ENCODE assay signal across 9 mouse cellular contexts in the genomic region with DNA sequence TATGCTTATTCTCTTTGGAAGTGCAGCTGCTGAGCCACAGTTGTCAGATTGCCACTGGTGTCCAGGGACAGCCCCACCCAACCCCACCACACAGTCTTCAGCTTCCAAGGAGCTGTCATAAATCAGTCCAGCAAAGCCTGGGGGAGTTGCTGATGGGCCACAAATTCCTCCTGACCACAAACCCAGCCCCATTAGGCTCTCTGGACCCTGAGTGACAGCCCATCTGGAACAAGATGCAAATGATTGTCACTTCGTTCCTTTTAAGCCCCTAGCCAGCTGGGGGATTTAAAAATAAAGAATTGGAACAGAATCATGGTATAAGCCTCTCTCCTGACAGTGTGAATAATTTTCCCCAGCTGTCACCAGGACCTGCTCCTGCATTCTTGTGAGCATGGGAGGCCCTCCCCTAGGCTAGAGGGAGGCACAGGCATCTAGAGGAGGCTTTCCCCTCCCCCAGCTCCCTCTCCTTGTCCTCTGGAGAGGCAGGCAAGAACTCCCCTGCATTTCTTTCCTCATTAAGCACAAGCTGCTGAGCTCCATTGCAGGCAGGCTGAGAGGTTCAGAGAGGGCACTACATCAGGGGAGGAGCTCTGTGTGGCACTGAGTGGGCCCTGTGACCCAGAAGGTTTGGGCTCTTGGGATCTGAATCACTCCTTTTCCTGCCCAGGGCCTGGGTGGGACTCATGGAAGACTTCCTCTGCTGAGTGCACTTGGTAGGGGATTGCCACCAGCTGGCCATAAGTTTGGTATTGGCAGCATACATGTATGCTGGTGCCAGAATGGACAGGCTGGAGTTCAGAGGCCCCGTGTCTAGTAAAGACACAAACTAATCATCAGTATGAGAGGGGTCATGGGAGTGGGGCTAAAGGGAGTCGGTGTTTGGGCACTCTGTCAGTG.
A peak's percentile ranks its signal among the peaks of the same experiment; 100 is the strongest.
DNase-seq lines count a peak whose midpoint lies in the region; ATAC-seq lines count a peak whose summit lies in the region.
"Had no signal": no experiment of that assay in that cellular context is flagged by ENCODE, and none has a peak within 500 bp of the region (broad histone marks: within the 10 kb centered on the region; RNA-seq: fewer than 3 reads in every experiment).

No protein-coding gene starts in this region.

- no peaks in the 10 kb centered on the region for H3K9me3 ChIP-seq in embryonic facial prominence, embryonic 14.5 days (ENCODE audit: control insufficient read depth, low read length)
- H3K9me3 ChIP-seq in hindbrain, embryonic 14.5 days (ENCODE audit: control insufficient read depth, low read length) = no peaks in the 10 kb centered on the region
- no peaks in the 10 kb centered on the region for H3K9me3 ChIP-seq in stomach, embryonic 14.5 days (ENCODE audit: control insufficient read depth, low read depth, low read length)
- H3K9me3 ChIP-seq: liver, embryonic 13.5 days had no signal

- DNase-seq in left cerebral cortex, postnatal 10 days (ENCODE audit: extremely low spot score in 1 of 2, low spot score in 2 of 2) = peak; percentile 45 to 50
- no peak for DNase-seq in left cerebral cortex, adult 9 months (ENCODE audit: low spot score in 2 of 2)
- peak; percentile 91 for DNase-seq in embryonic facial prominence, embryonic 14.5 days (ENCODE audit: low spot score)
- DNase-seq in hindbrain, embryonic 14.5 days (ENCODE audit: low spot score) = no peak
- peak; percentile 75 for DNase-seq in lung, postnatal 10 days
- DNase-seq in thymus, postnatal 10 days (ENCODE audit: low spot score in 2 of 2) = no peak
- DNase-seq: liver, embryonic 13.5 days had no signal

- H3K9ac ChIP-seq in embryonic facial prominence, embryonic 14.5 days (ENCODE audit: low read depth, low read length) = no peak overlapping the region
- H3K9ac ChIP-seq in hindbrain, embryonic 14.5 days = no peak overlapping the region
- H3K9ac ChIP-seq in stomach, embryonic 14.5 days (replicated peaks; ENCODE audit: low read depth, low read length) = no peak overlapping the region
- H3K9ac ChIP-seq: liver, embryonic 13.5 days had no signal

- intact Hi-C loops in left cerebral cortex, postnatal 10 days (cut with DNase I) = no loop called here

- H3K4me3 ChIP-seq in embryonic facial prominence, embryonic 14.5 days (ENCODE audit: low read depth, low read length) = no peak overlapping the region
- H3K4me3 ChIP-seq in hindbrain, embryonic 14.5 days (replicated peaks; ENCODE audit: low read length) = no peak overlapping the region
- H3K4me3 ChIP-seq in stomach, embryonic 14.5 days (ENCODE audit: low read depth, low read length) = no peak overlapping the region
- H3K4me3 ChIP-seq: liver, embryonic 13.5 days had no signal

- H3K36me3 ChIP-seq in embryonic facial prominence, embryonic 14.5 days (ENCODE audit: control insufficient read depth, insufficient read depth, low read length) = no peaks in the 10 kb centered on the region
- H3K36me3 ChIP-seq in hindbrain, embryonic 14.5 days (replicated peaks; ENCODE audit: control insufficient read depth, insufficient read depth) = no peaks in the 10 kb centered on the region
- no peaks in the 10 kb centered on the region for H3K36me3 ChIP-seq in stomach, embryonic 14.5 days (ENCODE audit: control insufficient read depth, insufficient read depth, low read length)
- H3K36me3 ChIP-seq: liver, embryonic 13.5 days had no signal

- peak; percentile 93 for ATAC-seq in embryonic facial prominence, embryonic 14.5 days (ENCODE audit: low read depth)
- peak; percentile 87 for ATAC-seq in hindbrain, embryonic 14.5 days (ENCODE audit: low FRiP score)
- ATAC-seq in stomach, embryonic 14.5 days (ENCODE audit: insufficient number of reproducible peaks, insufficient read depth, low FRiP score, low read depth) = peak; percentile 83; the same call in 1 of the 2 replicates
- ATAC-seq in inflammation-experienced regulatory T-cells, adult 6 months = no peak

- no peak overlapping the region; the same call in none of the 2 replicates for H3K27ac ChIP-seq in embryonic facial prominence, embryonic 14.5 days (replicated peaks; ENCODE audit: low read depth, low read length)
- peak overlapping the region; percentile 51; the same call in 1 of the 2 replicates for H3K27ac ChIP-seq in hindbrain, embryonic 14.5 days
- peak overlapping the region; percentile 39; the same call in 1 of the 2 replicates for H3K27ac ChIP-seq in stomach, embryonic 14.5 days (ENCODE audit: low read length)
- H3K27ac ChIP-seq: liver, embryonic 13.5 days had no signal

- peaks cover 1% of the 10 kb centered on the region; the same call in 1 of the 2 replicates for H3K4me1 ChIP-seq in embryonic facial prominence, embryonic 14.5 days (ENCODE audit: control insufficient read depth, insufficient read depth, low read length)
- H3K4me1 ChIP-seq in hindbrain, embryonic 14.5 days (replicated peaks; ENCODE audit: control insufficient read depth, insufficient read depth, low read length) = 0 out of 2 replicates have a peak, but pooled peaks cover 6% of the 10 kb centered on the region
- no peaks in the 10 kb centered on the region for H3K4me1 ChIP-seq in stomach, embryonic 14.5 days (ENCODE audit: control insufficient read depth, insufficient read depth, low read length)
- H3K4me1 ChIP-seq: liver, embryonic 13.5 days had no signal

- no peak overlapping the region for H3K4me2 ChIP-seq in embryonic facial prominence, embryonic 14.5 days (ENCODE audit: low read depth, low read length)
- H3K4me2 ChIP-seq in hindbrain, embryonic 14.5 days (replicated peaks) = no peak overlapping the region
- H3K4me2 ChIP-seq in stomach, embryonic 14.5 days (replicated peaks; ENCODE audit: low read depth, low read length) = no peak overlapping the region
- H3K4me2 ChIP-seq: liver, embryonic 13.5 days had no signal

- 0 out of 2 replicates have a peak, but pooled peaks cover 6% of the 10 kb centered on the region for H3K27me3 ChIP-seq in embryonic facial prominence, embryonic 14.5 days (replicated peaks; ENCODE audit: control insufficient read depth, insufficient read depth, low read length)
- H3K27me3 ChIP-seq in hindbrain, embryonic 14.5 days (ENCODE audit: control insufficient read depth, insufficient read depth, low read length) = peaks cover 15% of the 10 kb centered on the region; the same call in 1 of the 2 replicates
- H3K27me3 ChIP-seq in stomach, embryonic 14.5 days (ENCODE audit: control insufficient read depth, insufficient read depth, low read length) = no peaks in the 10 kb centered on the region
- H3K27me3 ChIP-seq: liver, embryonic 13.5 days had no signal

- 47% methylated on average over 3 of the region's 3 CpGs for WGBS in embryonic facial prominence, embryonic 14.5 days
- WGBS in hindbrain, embryonic 14.5 days = 45% methylated on average over 3 of the region's 3 CpGs
- 25% methylated on average over 3 of the region's 3 CpGs for WGBS in stomach, embryonic 14.5 days

Comparison
In these comparisons a context has a peak if more than half of its experiments do, and no peak if none do; other contexts are left out.
1. DNase-seq: peak in left cerebral cortex, postnatal 10 days (2 of 2), embryonic facial prominence, embryonic 14.5 days (single experiment) and lung, postnatal 10 days (single experiment); none in left cerebral cortex, adult 9 months (0 of 2), hindbrain, embryonic 14.5 days (single experiment) and thymus, postnatal 10 days (0 of 2).